26 mouse cellular contexts compared by ENCODE assay signal in the genomic region with DNA sequence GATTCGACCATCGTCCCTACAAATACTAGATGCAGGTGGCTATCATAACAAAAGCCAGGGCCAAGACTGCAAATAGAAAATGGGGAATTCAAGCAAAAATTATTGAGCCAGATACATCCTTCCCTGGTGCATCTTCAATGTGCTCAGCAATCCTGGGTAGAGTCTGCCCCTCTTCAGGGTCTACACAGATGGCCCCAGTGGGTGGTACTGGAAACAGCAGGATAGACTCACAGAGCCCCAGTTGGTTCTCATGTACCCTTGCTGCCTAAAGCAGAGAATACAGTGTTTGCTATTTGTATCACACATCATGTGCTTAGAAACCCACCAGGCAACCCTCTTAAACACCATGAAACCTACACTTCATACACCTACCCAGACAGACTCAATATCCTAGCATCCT.
DNase-seq lines count a peak whose midpoint lies in the region; ATAC-seq and TF ChIP-seq lines count a peak whose summit lies in the region.
"Had no signal": no experiment of that assay in that cellular context is flagged by ENCODE, and none has a peak within 500 bp of the region (broad histone marks: within the 10 kb centered on the region; RNA-seq: fewer than 3 reads in every experiment).

No protein-coding gene starts in this region.

- ATAC-seq in hindbrain, embryonic 11.5 days (ENCODE audit: low FRiP score), result no peak
- 0 out of 2 replicates have a peak, but pooled peaks have one; percentile 37 for ATAC-seq in neural tube, embryonic 12.5 days (ENCODE audit: low FRiP score, low read depth)
- no peak for ATAC-seq in hindbrain, postnatal 0 days
- peak; percentile 17; the same call in 1 of the 2 replicates for ATAC-seq in neural tube, embryonic 15.5 days (ENCODE audit: low FRiP score)
- ATAC-seq: forebrain, embryonic 14.5 days; inflammation-experienced regulatory T-cells, adult 6 months had no signal

- H3K36me3 ChIP-seq in hindbrain, embryonic 11.5 days (ENCODE audit: control insufficient read depth, insufficient read depth, low read length), result no peaks in the 10 kb centered on the region
- H3K36me3 ChIP-seq in hindbrain, embryonic 10.5 days, result no peaks in the 10 kb centered on the region
- no peaks in the 10 kb centered on the region for H3K36me3 ChIP-seq in neural tube, embryonic 12.5 days
- H3K36me3 ChIP-seq in hindbrain, postnatal 0 days (ENCODE audit: insufficient read depth, low read length), result no peaks in the 10 kb centered on the region
- no peaks in the 10 kb centered on the region for H3K36me3 ChIP-seq in neural tube, embryonic 15.5 days
- H3K36me3 ChIP-seq: embryonic facial prominence, embryonic 13.5 days; heart, embryonic 13.5 days had no signal

- no peaks in the 10 kb centered on the region for H3K9me3 ChIP-seq in hindbrain, embryonic 11.5 days (ENCODE audit: control insufficient read depth, low read length)
- no peaks in the 10 kb centered on the region for H3K9me3 ChIP-seq in hindbrain, embryonic 10.5 days
- H3K9me3 ChIP-seq in neural tube, embryonic 12.5 days, result no peaks in the 10 kb centered on the region
- H3K9me3 ChIP-seq in hindbrain, postnatal 0 days (ENCODE audit: low read length), result no peaks in the 10 kb centered on the region
- no peaks in the 10 kb centered on the region for H3K9me3 ChIP-seq in neural tube, embryonic 15.5 days (replicated peaks)
- H3K9me3 ChIP-seq: embryonic facial prominence, embryonic 13.5 days; heart, embryonic 13.5 days had no signal

- H3K4me2 ChIP-seq in hindbrain, embryonic 11.5 days (replicated peaks; ENCODE audit: low read depth, low read length), result no peak overlapping the region
- H3K4me2 ChIP-seq in neural tube, embryonic 12.5 days (replicated peaks), result no peak overlapping the region
- no peak overlapping the region for H3K4me2 ChIP-seq in hindbrain, postnatal 0 days (ENCODE audit: low read depth, low read length)
- no peak overlapping the region for H3K4me2 ChIP-seq in neural tube, embryonic 15.5 days
- H3K4me2 ChIP-seq: embryonic facial prominence, embryonic 13.5 days; heart, embryonic 13.5 days had no signal

- intact Hi-C loops in gastrocnemius, adult 2 months (cut with DNase I), result no loop called here

- H3K27ac ChIP-seq in hindbrain, embryonic 11.5 days (ENCODE audit: low read depth, low read length), result no peak overlapping the region
- no peak overlapping the region for H3K27ac ChIP-seq in hindbrain, embryonic 10.5 days
- peak overlapping the region; percentile 20; the same call in 1 of the 2 replicates for H3K27ac ChIP-seq in neural tube, embryonic 12.5 days
- H3K27ac ChIP-seq in hindbrain, postnatal 0 days, result peak overlapping the region; percentile 52
- H3K27ac ChIP-seq in neural tube, embryonic 15.5 days (replicated peaks), result peak overlapping the region; percentile 77
- no peak overlapping the region for H3K27ac ChIP-seq in gastrocnemius, adult 2 months
- H3K27ac ChIP-seq: embryonic facial prominence, embryonic 13.5 days; heart, embryonic 13.5 days had no signal

- H3K27me3 ChIP-seq in hindbrain, embryonic 11.5 days (ENCODE audit: control insufficient read depth, insufficient read depth, low read length), result no peaks in the 10 kb centered on the region
- H3K27me3 ChIP-seq in hindbrain, embryonic 10.5 days (ENCODE audit: insufficient read depth, poor library complexity, severe bottlenecking), result no peaks in the 10 kb centered on the region
- H3K27me3 ChIP-seq in neural tube, embryonic 12.5 days (replicated peaks), result no peaks in the 10 kb centered on the region
- H3K27me3 ChIP-seq in hindbrain, postnatal 0 days (ENCODE audit: insufficient read depth, low read length), result no peaks in the 10 kb centered on the region
- no peaks in the 10 kb centered on the region for H3K27me3 ChIP-seq in neural tube, embryonic 15.5 days (replicated peaks)
- H3K27me3 ChIP-seq: embryonic facial prominence, embryonic 13.5 days; heart, embryonic 13.5 days had no signal

- WGBS in hindbrain, embryonic 11.5 days, result 87% methylated on average over 2 of the region's 2 CpGs
- WGBS in hindbrain, embryonic 10.5 days, result 89% methylated on average over 2 of the region's 2 CpGs
- 86% methylated on average over 2 of the region's 2 CpGs for WGBS in neural tube, embryonic 12.5 days
- 69% methylated on average over 2 of the region's 2 CpGs for WGBS in hindbrain, postnatal 0 days
- WGBS in neural tube, embryonic 15.5 days, result 75% methylated on average over 2 of the region's 2 CpGs

- no peaks in the 10 kb centered on the region for H3K4me1 ChIP-seq in hindbrain, embryonic 11.5 days (replicated peaks; ENCODE audit: control insufficient read depth, insufficient read depth, low read length)
- H3K4me1 ChIP-seq in hindbrain, embryonic 10.5 days (replicated peaks), result no peaks in the 10 kb centered on the region
- H3K4me1 ChIP-seq in neural tube, embryonic 12.5 days, result peaks cover 7% of the 10 kb centered on the region; the same call in 1 of the 2 replicates
- no peaks in the 10 kb centered on the region for H3K4me1 ChIP-seq in hindbrain, postnatal 0 days (ENCODE audit: insufficient read depth, low read length)
- peaks cover 20% of the 10 kb centered on the region for H3K4me1 ChIP-seq in neural tube, embryonic 15.5 days

- peak; percentile 2 for DNase-seq in hindbrain, embryonic 11.5 days (ENCODE audit: low spot score)
- no peak for DNase-seq in hindbrain, embryonic 10.5 days (ENCODE audit: low spot score)
- DNase-seq in neural tube, embryonic 10.5 days (ENCODE audit: extremely low spot score, low spot score), result no peak
- DNase-seq in hindbrain, postnatal 0 days (ENCODE audit: low spot score), result no peak
- DNase-seq in thymus, postnatal 10 days (ENCODE audit: low spot score in 2 of 2), result no peak
- DNase-seq in gastrocnemius, adult 2 months, result no peak
- DNase-seq: adrenal gland, adult 2 months; cerebellum, adult 11 months; cerebellum, postnatal 36 days; embryo, embryonic 11 days; gastrocnemius, postnatal 25 days; heart, adult 2 months; heart, postnatal 14 days; kidney, adult 18-20 months; kidney, postnatal 10 days; lung, postnatal 4 days; retina, postnatal 1 day; right cerebral cortex, postnatal 25 days; thymus, postnatal 14 days had no signal

- TF ChIP-seq CTCF in hindbrain, postnatal 0 days (IDR thresholded peaks at IDR 0.05; ENCODE audit: low read depth), result no peak
- TF ChIP-seq CTCF in gastrocnemius, adult 2 months (IDR thresholded peaks at IDR 0.05), result no peak

- H3K9ac ChIP-seq in hindbrain, embryonic 11.5 days (ENCODE audit: low read depth, low read length), result no peak overlapping the region
- H3K9ac ChIP-seq in neural tube, embryonic 12.5 days, result no peak overlapping the region
- no peak overlapping the region for H3K9ac ChIP-seq in hindbrain, postnatal 0 days (replicated peaks; ENCODE audit: low read length)
- H3K9ac ChIP-seq in neural tube, embryonic 15.5 days (replicated peaks), result no peak overlapping the region
- H3K9ac ChIP-seq: embryonic facial prominence, embryonic 13.5 days; heart, embryonic 13.5 days had no signal

- H3K4me3 ChIP-seq in hindbrain, embryonic 11.5 days (ENCODE audit: low read depth, low read length), result no peak overlapping the region
- H3K4me3 ChIP-seq in hindbrain, embryonic 10.5 days, result no peak overlapping the region
- H3K4me3 ChIP-seq in neural tube, embryonic 12.5 days, result no peak overlapping the region
- H3K4me3 ChIP-seq in hindbrain, postnatal 0 days (ENCODE audit: low read length), result no peak overlapping the region
- no peak overlapping the region for H3K4me3 ChIP-seq in neural tube, embryonic 15.5 days (replicated peaks)
- no peak overlapping the region for H3K4me3 ChIP-seq in gastrocnemius, adult 2 months
- H3K4me3 ChIP-seq: embryonic facial prominence, embryonic 13.5 days; erythroblast, embryonic 14.5 days; heart, adult 2 months; heart, embryonic 13.5 days had no signal

Comparison
In these comparisons a context has a peak if more than half of its experiments do, and no peak if none do; other contexts are left out.
1. H3K27ac ChIP-seq: peak in neural tube, embryonic 12.5 days (single experiment), hindbrain, postnatal 0 days (single experiment) and neural tube, embryonic 15.5 days (single experiment); none in hindbrain, embryonic 11.5 days (single experiment), hindbrain, embryonic 10.5 days (single experiment) and gastrocnemius, adult 2 months (single experiment).
2. ATAC-seq: peak in neural tube, embryonic 12.5 days (single experiment) and neural tube, embryonic 15.5 days (single experiment); none in hindbrain, embryonic 11.5 days (single experiment) and hindbrain, postnatal 0 days (single experiment).